Mouse (Mus musculus) bone marrow, adult 2 months (tissue): ENCODE measurements around the gene Clec4d.

Experiments used
- CTCF ChIP-seq: fragments of 200-500 bp; IDR thresholded peaks from 2 replicates; pipeline ENCODE4 v1.5.1; 2011; ENCODE audit warnings: low read length, control low read depth; ENCODE audit not compliant: control insufficient read depth, insufficient read depth
- POLR2A ChIP-seq: fragments of 200-500 bp; IDR thresholded peaks from 2 replicates; pipeline ENCODE4 v1.6.1; 2011; ENCODE audit warnings: low read depth, mild to moderate bottlenecking, control low read depth, low read length, borderline replicate concordance; ENCODE audit not compliant: control insufficient read depth

GRCm38 (mm10) chr6:123261555-123262161 is at the start of gene Clec4d:
- no peak for TF ChIP-seq POLR2A
- TF ChIP-seq CTCF = no peak
